Mouse (Mus musculus): ENCODE results near the gene Crygn. TPM values are rescaled to one million over a fixed set of nuclear protein-coding genes. Genes with fewer than 3 reads are reported as not detected.

Gene Crygn
- total RNA-seq, 1 experiment: 2.1 TPM

GRCm38 (mm10) chr5:24724270-24724634 lies 33.6 kb downstream of the Crygn start:
- in situ Hi-C loops (cut with MboI; ENCODE audit: low sequenced_read_pairs in 2 of 2, unreplicated experiment in 2 of 2): no loop called here
- no peak for DNase-seq (ENCODE audit: low read depth, low spot score)
- TF ChIP-seq CHD2 (IDR thresholded peaks at IDR 0.05; ENCODE audit: low read depth, low read length) (no peak), HCFC1 (IDR thresholded peaks at IDR 0.05; ENCODE audit: borderline replicate concordance, insufficient read depth, low read length) (no peak), ZC3H11A (IDR thresholded peaks at IDR 0.05; ENCODE audit: borderline replicate concordance, low read depth, low read length) (no peak), MAFK (IDR thresholded peaks at IDR 0.05; ENCODE audit: insufficient read depth, low read depth, low read length) (no peak), ZNF384 (IDR thresholded peaks at IDR 0.05; ENCODE audit: low read depth, low read length) (no peak)
- H3K9ac ChIP-seq (ENCODE audit: insufficient read depth, low read depth, low read length, poor library complexity, severe bottlenecking): no peak overlapping the region
- H3K27ac ChIP-seq (ENCODE audit: insufficient read depth, low read depth, low read length, poor library complexity, severe bottlenecking): no peak overlapping the region
- peaks cover 0 to 11% of the 10 kb centered on the region in 2 experiments; a peak in 1 of 4 replicates for H3K4me1 ChIP-seq (ENCODE audit: control insufficient read depth in 2 of 2, insufficient read depth in 2 of 2, low read length in 2 of 2, poor library complexity in 1 of 2)
- H3K9me3 ChIP-seq (ENCODE audit: control insufficient read depth, insufficient read depth, low read depth, low read length): no peaks in the 10 kb centered on the region
- peaks cover 2% of the 10 kb centered on the region; the same call in 1 of the 2 replicates for H3K36me3 ChIP-seq (ENCODE audit: control insufficient read depth, insufficient read depth, low read length, poor library complexity, severe bottlenecking)
- no peak overlapping the region for H3K4me3 ChIP-seq (ENCODE audit: insufficient read depth in 1 of 2, low read depth in 1 of 2, low read length in 2 of 2, poor library complexity in 1 of 2, severe bottlenecking in 1 of 2)

GRCm38 (mm10) chr5:24723527-24724269 lies 34.1 kb downstream of the Crygn start:
- peaks cover 2% of the 10 kb centered on the region; the same call in 1 of the 2 replicates for H3K36me3 ChIP-seq (ENCODE audit: control insufficient read depth, insufficient read depth, low read length, poor library complexity, severe bottlenecking)
- no peak overlapping the region for H3K27ac ChIP-seq (ENCODE audit: insufficient read depth, low read depth, low read length, poor library complexity, severe bottlenecking)
- peaks cover 0 to 11% of the 10 kb centered on the region in 2 experiments; a peak in 1 of 4 replicates for H3K4me1 ChIP-seq (ENCODE audit: control insufficient read depth in 2 of 2, insufficient read depth in 2 of 2, low read length in 2 of 2, poor library complexity in 1 of 2)
- DNase-seq (ENCODE audit: low read depth, low spot score): no peak
- no peak overlapping the region for H3K9ac ChIP-seq (ENCODE audit: insufficient read depth, low read depth, low read length, poor library complexity, severe bottlenecking)
- no peaks in the 10 kb centered on the region for H3K9me3 ChIP-seq (ENCODE audit: control insufficient read depth, insufficient read depth, low read depth, low read length)
- in situ Hi-C loops (cut with MboI; ENCODE audit: low sequenced_read_pairs in 2 of 2, unreplicated experiment in 2 of 2): no loop called here
- TF ChIP-seq HCFC1 (IDR thresholded peaks at IDR 0.05; ENCODE audit: borderline replicate concordance, insufficient read depth, low read length) (no peak), CHD2 (IDR thresholded peaks at IDR 0.05; ENCODE audit: low read depth, low read length) (no peak), ZNF384 (IDR thresholded peaks at IDR 0.05; ENCODE audit: low read depth, low read length) (no peak), ZC3H11A (IDR thresholded peaks at IDR 0.05; ENCODE audit: borderline replicate concordance, low read depth, low read length) (no peak), MAFK (IDR thresholded peaks at IDR 0.05; ENCODE audit: insufficient read depth, low read depth, low read length) (no peak)
- no peak overlapping the region for H3K4me3 ChIP-seq (ENCODE audit: insufficient read depth in 1 of 2, low read depth in 1 of 2, low read length in 2 of 2, poor library complexity in 1 of 2, severe bottlenecking in 1 of 2)

- TF ChIP-seq MAFK (IDR thresholded peaks at IDR 0.05; ENCODE audit: insufficient read depth, low read depth, low read length) (no peak), ZC3H11A (IDR thresholded peaks at IDR 0.05; ENCODE audit: borderline replicate concordance, low read depth, low read length) (no peak), ZNF384 (IDR thresholded peaks at IDR 0.05; ENCODE audit: low read depth, low read length) (no peak), CHD2 (IDR thresholded peaks at IDR 0.05; ENCODE audit: low read depth, low read length) (no peak), HCFC1 (IDR thresholded peaks at IDR 0.05; ENCODE audit: borderline replicate concordance, insufficient read depth, low read length) (no peak)
- in situ Hi-C loops (cut with MboI; ENCODE audit: low sequenced_read_pairs in 2 of 2, unreplicated experiment in 2 of 2): no loop called here
Measured at GRCm38 (mm10) chr5:24719852-24720251, 38.0 kb downstream of the Crygn start.

GRCm38 (mm10) chr5:24718076-24718475 lies 39.7 kb downstream of the Crygn start:
- H3K36me3 ChIP-seq (ENCODE audit: control insufficient read depth, insufficient read depth, low read length, poor library complexity, severe bottlenecking): peaks cover 8% of the 10 kb centered on the region; the same call in 1 of the 2 replicates

More at GRCm38 (mm10) chr5:24719852-24720251, 38.0 kb downstream of the Crygn start:
- H3K9ac ChIP-seq (ENCODE audit: insufficient read depth, low read depth, low read length, poor library complexity, severe bottlenecking): no peak overlapping the region
- peaks cover 8% of the 10 kb centered on the region; the same call in 1 of the 2 replicates for H3K36me3 ChIP-seq (ENCODE audit: control insufficient read depth, insufficient read depth, low read length, poor library complexity, severe bottlenecking)
- no peak for DNase-seq (ENCODE audit: low read depth, low spot score)
- no peak overlapping the region for H3K4me3 ChIP-seq (ENCODE audit: insufficient read depth in 1 of 2, low read depth in 1 of 2, low read length in 2 of 2, poor library complexity in 1 of 2, severe bottlenecking in 1 of 2)
- H3K9me3 ChIP-seq (ENCODE audit: control insufficient read depth, insufficient read depth, low read depth, low read length): no peaks in the 10 kb centered on the region
- H3K27ac ChIP-seq (ENCODE audit: insufficient read depth, low read depth, low read length, poor library complexity, severe bottlenecking): no peak overlapping the region
- H3K4me1 ChIP-seq (ENCODE audit: control insufficient read depth in 2 of 2, insufficient read depth in 2 of 2, low read length in 2 of 2, poor library complexity in 1 of 2): peaks cover 0 to 3% of the 10 kb centered on the region in 2 experiments; a peak in 1 of 4 replicates

More at GRCm38 (mm10) chr5:24718076-24718475, 39.7 kb downstream of the Crygn start:
- Histone ChIP-seq H3K9ac (ENCODE audit: insufficient read depth, low read depth, low read length, poor library complexity, severe bottlenecking) (no peak overlapping the region), H3K27ac (ENCODE audit: insufficient read depth, low read depth, low read length, poor library complexity, severe bottlenecking) (no peak overlapping the region), H3K9me3 (ENCODE audit: control insufficient read depth, insufficient read depth, low read depth, low read length) (no peaks in the 10 kb centered on the region), H3K4me3 (ENCODE audit: insufficient read depth in 1 of 2, low read depth in 1 of 2, low read length in 2 of 2, poor library complexity in 1 of 2, severe bottlenecking in 1 of 2) (no peak overlapping the region), H3K4me1 (ENCODE audit: control insufficient read depth in 2 of 2, insufficient read depth in 2 of 2, low read length in 2 of 2, poor library complexity in 1 of 2) (no peaks in the 10 kb centered on the region)
- in situ Hi-C loops (cut with MboI; ENCODE audit: low sequenced_read_pairs in 2 of 2, unreplicated experiment in 2 of 2): no loop called here
- DNase-seq (ENCODE audit: low read depth, low spot score): no peak
- no peak for TF ChIP-seq MAFK (IDR thresholded peaks at IDR 0.05; ENCODE audit: insufficient read depth, low read depth, low read length)

Data from ES-E14 (cell line).